Mouse (Mus musculus): ENCODE results near the gene Srms. TPM values are rescaled to one million over a fixed set of nuclear protein-coding genes. Genes with fewer than 3 reads are reported as not detected.
A peak's percentile ranks its signal among the peaks of the same experiment; 100 is the strongest.

Srms gene
- polyA plus RNA-seq, 1 experiment from 2014 or later: 0.11 TPM

DNA sequence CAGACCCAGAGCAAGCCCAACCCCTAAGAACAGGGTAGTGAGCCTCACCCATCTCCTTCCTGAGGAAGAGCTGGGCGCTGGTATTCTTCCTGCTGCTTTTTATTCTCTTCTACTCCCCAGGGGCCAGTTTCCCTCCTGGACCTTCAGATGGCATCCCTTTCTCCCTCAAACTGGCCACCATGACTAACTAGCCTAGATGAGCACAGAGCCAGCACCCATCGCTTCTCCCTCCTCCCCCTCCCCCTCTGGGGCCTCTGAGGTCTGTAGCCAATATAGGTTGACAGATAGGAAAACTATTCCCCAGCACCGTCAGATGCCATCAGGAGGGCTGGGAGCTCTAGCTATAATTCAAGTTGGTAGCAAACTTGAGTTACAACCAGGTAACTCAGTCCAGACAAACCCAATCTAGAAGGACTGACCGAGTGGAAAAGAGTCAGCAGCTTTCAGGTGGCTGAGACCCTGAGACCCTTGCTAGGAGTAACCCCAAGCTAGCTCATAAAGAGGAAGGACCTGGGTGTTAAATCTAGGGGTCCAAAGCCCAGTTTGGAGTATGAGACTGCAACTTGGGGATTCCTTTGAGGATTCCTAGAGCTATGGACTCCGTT lies 6.0 kb upstream of the Srms start:
- WGBS: 50% methylated on average over 5 of the region's 5 CpGs
- Histone ChIP-seq H3K9me3 (no peaks in the 10 kb centered on the region), H3K4me2 (peak overlapping the region; percentile 75; the same call in 1 of the 2 replicates), H3K27me3 (replicated peaks) (peaks cover 53% of the 10 kb centered on the region), H3K4me1 (peaks cover 23% of the 10 kb centered on the region), H3K27ac (replicated peaks) (peak overlapping the region; percentile 54), H3K36me3 (no peaks in the 10 kb centered on the region), H3K9ac (no peak overlapping the region), H3K4me3 (no peak overlapping the region)
- no peak for ATAC-seq (ENCODE audit: extremely low read depth, insufficient number of reproducible peaks, low FRiP score, low TSS enrichment)

GRCm38 (mm10) chr2:181216037-181216436 lies 3.1 kb upstream of the Srms start:
- peaks cover 71% of the 10 kb centered on the region for H3K27me3 ChIP-seq (replicated peaks)

DNA sequence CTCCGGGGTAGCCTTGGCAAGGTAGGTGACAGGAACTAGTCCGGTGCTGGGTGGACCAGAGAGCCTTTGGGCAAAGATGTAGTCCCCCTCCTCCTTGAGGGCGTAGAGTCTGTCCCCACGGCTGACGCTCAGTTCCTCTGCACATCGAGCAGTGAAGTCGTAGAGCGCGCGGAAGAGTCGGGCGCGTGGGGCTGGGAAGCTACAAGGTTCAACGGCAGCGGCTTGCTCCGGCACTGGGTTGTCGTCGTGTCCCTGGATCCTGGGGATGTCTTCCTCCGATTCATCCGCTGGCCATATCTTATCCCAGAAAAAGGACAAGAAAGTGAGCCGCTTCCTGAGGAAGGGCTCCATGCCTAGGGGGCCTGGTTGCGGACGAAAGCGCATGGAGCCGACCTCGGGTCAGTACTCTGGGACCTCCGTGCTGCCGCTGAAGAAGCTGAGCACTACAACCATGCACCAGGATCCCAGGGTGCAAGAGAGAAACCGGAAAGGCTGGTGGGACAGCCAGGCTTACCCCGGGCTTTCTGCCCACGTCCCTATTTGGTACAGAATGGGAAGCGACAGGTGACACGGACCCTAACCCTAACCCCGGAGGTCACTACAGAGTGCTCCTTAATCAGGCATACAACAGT lies 480 bp downstream of the Srms start:
- Histone ChIP-seq H3K9me3 (no peaks in the 10 kb centered on the region), H3K4me2 (peak overlapping the region; percentile 69), H3K9ac (peak overlapping the region; percentile 42), H3K4me3 (peak overlapping the region; percentile 45), H3K27ac (replicated peaks) (no peak overlapping the region), H3K36me3 (no peaks in the 10 kb centered on the region), H3K27me3 (replicated peaks) (peaks cover 76% of the 10 kb centered on the region), H3K4me1 (peaks cover 18% of the 10 kb centered on the region)
- 3% methylated on average over 34 of the region's 34 CpGs for WGBS
- no peak for ATAC-seq (ENCODE audit: extremely low read depth, insufficient number of reproducible peaks, low FRiP score, low TSS enrichment)

More at GRCm38 (mm10) chr2:181216037-181216436, 3.1 kb upstream of the Srms start:
- H3K36me3 ChIP-seq: no peaks in the 10 kb centered on the region
- no peak overlapping the region for H3K4me3 ChIP-seq
- no peak overlapping the region for H3K4me2 ChIP-seq
- ATAC-seq (ENCODE audit: extremely low read depth, insufficient number of reproducible peaks, low FRiP score, low TSS enrichment): no peak
- H3K9me3 ChIP-seq: no peaks in the 10 kb centered on the region
- no peak overlapping the region for H3K27ac ChIP-seq (replicated peaks)
- WGBS: 76% methylated on average over 6 of the region's 6 CpGs
- peaks cover 35% of the 10 kb centered on the region for H3K4me1 ChIP-seq
- no peak overlapping the region for H3K9ac ChIP-seq

DNA sequence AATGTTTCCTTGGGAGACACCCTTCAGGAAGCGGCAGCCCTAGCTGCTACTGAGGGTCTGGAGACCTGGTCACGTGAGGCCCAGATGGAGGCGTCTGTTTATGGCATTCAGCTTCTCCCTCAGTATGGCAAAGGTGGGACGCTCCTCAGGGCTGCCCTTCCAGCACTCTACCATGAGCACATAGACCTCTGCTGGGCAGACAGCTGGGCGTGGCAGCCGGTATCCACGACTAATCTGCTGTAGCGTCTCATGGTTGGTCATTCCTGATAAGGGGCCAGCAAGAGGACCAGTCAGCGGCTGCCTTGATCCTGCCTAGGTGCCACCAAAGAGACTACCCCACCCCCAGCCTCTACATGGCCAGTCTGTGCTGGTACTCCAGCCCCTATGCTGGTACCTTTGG lies 6.9 kb downstream of the Srms start:
- H3K27me3 ChIP-seq (replicated peaks): peaks cover 66% of the 10 kb centered on the region
- no peak overlapping the region for H3K4me3 ChIP-seq
- 62% methylated on average over 9 of the region's 9 CpGs for WGBS
- no peaks in the 10 kb centered on the region for H3K4me1 ChIP-seq
- no peaks in the 10 kb centered on the region for H3K36me3 ChIP-seq
- H3K9me3 ChIP-seq: no peaks in the 10 kb centered on the region
- no peak; the same call in 1 of the 2 replicates for ATAC-seq (ENCODE audit: extremely low read depth, insufficient number of reproducible peaks, low FRiP score, low TSS enrichment)
- H3K4me2 ChIP-seq: no peak overlapping the region
- no peak overlapping the region for H3K27ac ChIP-seq (replicated peaks)
- H3K9ac ChIP-seq: no peak overlapping the region

DNA sequence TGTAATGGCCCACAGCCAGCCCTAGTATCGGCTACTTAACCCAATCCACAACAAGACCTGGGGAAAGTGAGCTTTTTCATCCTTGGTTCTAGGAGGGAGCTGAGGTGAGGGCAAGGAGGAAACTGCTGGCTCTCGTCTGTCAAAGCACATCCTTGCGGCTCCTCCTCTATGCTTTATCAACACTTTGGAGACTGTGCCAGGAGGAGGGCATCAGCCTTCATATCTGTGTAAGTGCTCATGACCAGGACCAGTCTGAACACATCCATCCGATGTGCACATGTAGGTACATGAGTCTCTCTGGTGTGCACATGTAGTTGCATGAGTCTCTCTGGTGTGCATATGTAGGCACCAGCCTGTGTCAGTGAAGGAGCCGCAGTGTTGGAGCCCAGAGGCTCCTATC lies 7.3 kb downstream of the Srms start:
- Histone ChIP-seq H3K4me1 (no peaks in the 10 kb centered on the region), H3K27ac (replicated peaks) (no peak overlapping the region), H3K36me3 (no peaks in the 10 kb centered on the region), H3K4me3 (no peak overlapping the region), H3K9me3 (no peaks in the 10 kb centered on the region), H3K9ac (no peak overlapping the region), H3K27me3 (replicated peaks) (peaks cover 63% of the 10 kb centered on the region), H3K4me2 (no peak overlapping the region)
- no peak for ATAC-seq (ENCODE audit: extremely low read depth, insufficient number of reproducible peaks, low FRiP score, low TSS enrichment)
- WGBS: 64% methylated on average over 5 of the region's 5 CpGs

DNA sequence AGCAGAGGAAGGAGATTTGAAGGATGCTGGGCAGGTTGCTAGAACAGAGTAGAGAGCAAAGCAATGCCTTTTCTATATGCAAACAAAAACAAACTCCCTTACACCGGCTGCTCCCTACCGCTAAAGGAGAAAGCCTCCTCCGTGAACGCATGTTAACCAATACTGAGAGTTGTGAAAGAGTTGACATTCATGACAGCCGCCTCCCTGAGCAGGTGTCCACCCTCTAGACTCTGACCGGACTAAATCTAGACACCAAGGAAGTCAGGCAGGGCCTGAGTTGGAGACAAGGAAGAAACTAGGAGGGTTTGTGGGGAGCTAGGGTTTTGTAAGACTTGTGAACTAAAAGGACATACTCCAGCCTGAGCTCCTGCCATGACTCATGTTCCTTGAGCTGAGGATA lies 10.1 kb downstream of the Srms start:
- Histone ChIP-seq H3K36me3 (no peaks in the 10 kb centered on the region), H3K27me3 (replicated peaks) (peaks cover 53% of the 10 kb centered on the region)
- WGBS: 71% methylated on average over 6 of the region's 6 CpGs

GRCm38 (mm10) chr2:181202422-181202821 lies 10.6 kb downstream of the Srms start, which contains the start of gene Ptk6:
TSS of gene Ptk6 (minus strand) at chr2:181202789.
- ATAC-seq (ENCODE audit: extremely low read depth, insufficient number of reproducible peaks, low FRiP score, low TSS enrichment): no peak
- H3K9ac ChIP-seq: no peak within 1 kb of the TSS
- H3K36me3 ChIP-seq: no peaks in the 10 kb centered on the region
- H3K4me1 ChIP-seq: no peaks in the 10 kb centered on the region
- no peak within 1 kb of the TSS for H3K4me3 ChIP-seq
- H3K27me3 ChIP-seq (replicated peaks): peaks cover 53% of the 10 kb centered on the region
- H3K27ac ChIP-seq (replicated peaks): no peak within 1 kb of the TSS
- no peaks in the 10 kb centered on the region for H3K9me3 ChIP-seq
- 78% methylated on average over 3 of the region's 3 CpGs for WGBS
- no peak within 1 kb of the TSS for H3K4me2 ChIP-seq

More for the DNA sequence above, 10.1 kb downstream of the Srms start:
- H3K27ac ChIP-seq (replicated peaks): no peak overlapping the region
- no peak overlapping the region for H3K4me2 ChIP-seq
- H3K9me3 ChIP-seq: no peaks in the 10 kb centered on the region
- no peaks in the 10 kb centered on the region for H3K4me1 ChIP-seq
- no peak overlapping the region for H3K4me3 ChIP-seq
- ATAC-seq (ENCODE audit: extremely low read depth, insufficient number of reproducible peaks, low FRiP score, low TSS enrichment): no peak
- H3K9ac ChIP-seq: no peak overlapping the region

DNA sequence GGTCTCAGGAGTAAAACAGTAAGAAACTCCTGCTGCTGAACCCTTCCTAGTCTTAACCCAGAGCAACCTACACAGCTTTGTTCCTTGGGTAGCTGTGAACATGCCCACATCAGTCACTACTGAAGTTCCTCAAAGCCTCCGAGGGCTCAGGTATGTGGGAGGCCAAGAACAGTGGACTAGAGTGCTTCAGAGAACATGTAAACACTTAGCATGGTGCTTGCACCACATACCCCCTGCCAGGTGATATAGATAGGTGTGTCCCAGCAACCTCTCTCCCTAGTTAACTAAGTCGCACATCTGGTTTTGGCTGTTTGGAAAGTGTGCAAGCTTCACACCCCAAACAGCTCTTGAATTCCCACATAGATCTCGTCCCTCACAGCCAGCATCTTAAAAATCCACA lies 11.4 kb downstream of the Srms start:
- no peak overlapping the region for H3K4me3 ChIP-seq
- 48% methylated on average over 3 of the region's 3 CpGs for WGBS
- ATAC-seq (ENCODE audit: extremely low read depth, insufficient number of reproducible peaks, low FRiP score, low TSS enrichment): no peak
- H3K9me3 ChIP-seq: no peaks in the 10 kb centered on the region
- H3K4me2 ChIP-seq: no peak overlapping the region
- H3K4me1 ChIP-seq: no peaks in the 10 kb centered on the region
- H3K27me3 ChIP-seq (replicated peaks): peaks cover 53% of the 10 kb centered on the region
- no peaks in the 10 kb centered on the region for H3K36me3 ChIP-seq
- H3K9ac ChIP-seq: no peak overlapping the region
- no peak overlapping the region for H3K27ac ChIP-seq (replicated peaks)

GRCm38 (mm10) chr2:181196628-181197300 lies 16.2 kb downstream of the Srms start:
- no peaks in the 10 kb centered on the region for H3K36me3 ChIP-seq
- no peaks in the 10 kb centered on the region for H3K4me1 ChIP-seq
- H3K4me3 ChIP-seq: no peak overlapping the region
- peaks cover 34% of the 10 kb centered on the region for H3K27me3 ChIP-seq (replicated peaks)
- H3K27ac ChIP-seq (replicated peaks): no peak overlapping the region
- no peak for ATAC-seq (ENCODE audit: extremely low read depth, insufficient number of reproducible peaks, low FRiP score, low TSS enrichment)
- 78% methylated on average over 4 of the region's 4 CpGs for WGBS
- H3K4me2 ChIP-seq: no peak overlapping the region
- no peak overlapping the region for H3K9ac ChIP-seq
- no peaks in the 10 kb centered on the region for H3K9me3 ChIP-seq

GRCm38 (mm10) chr2:181193044-181193443 lies 19.9 kb downstream of the Srms start:
- Histone ChIP-seq H3K36me3 (peaks cover 13% of the 10 kb centered on the region), H3K4me2 (no peak overlapping the region), H3K9me3 (no peaks in the 10 kb centered on the region), H3K4me3 (no peak overlapping the region), H3K4me1 (peaks cover 9% of the 10 kb centered on the region), H3K27ac (replicated peaks) (no peak overlapping the region), H3K27me3 (replicated peaks) (peaks cover 18% of the 10 kb centered on the region), H3K9ac (no peak overlapping the region)
- ATAC-seq (ENCODE audit: extremely low read depth, insufficient number of reproducible peaks, low FRiP score, low TSS enrichment): no peak
- WGBS: 64% methylated on average over 3 of the region's 3 CpGs

- Histone ChIP-seq H3K27ac (replicated peaks) (no peak overlapping the region), H3K9ac (no peak overlapping the region), H3K27me3 (replicated peaks) (peaks cover 16% of the 10 kb centered on the region), H3K4me1 (peaks cover 12% of the 10 kb centered on the region), H3K4me3 (no peak overlapping the region), H3K9me3 (no peaks in the 10 kb centered on the region), H3K36me3 (peaks cover 13% of the 10 kb centered on the region), H3K4me2 (no peak overlapping the region)
- 64% methylated on average over 4 of the region's 4 CpGs for WGBS
- no peak for ATAC-seq (ENCODE audit: extremely low read depth, insufficient number of reproducible peaks, low FRiP score, low TSS enrichment)
Measured at GRCm38 (mm10) chr2:181191936-181192335, 21.0 kb downstream of the Srms start.

Data from heart, embryonic 13.5 days (tissue).